Mouse (Mus musculus) kidney, postnatal 0 days (tissue): ENCODE measurements around the gene 4931422A03Rik. TPM values are rescaled to one million over a fixed set of nuclear protein-coding genes. Genes with fewer than 3 reads are reported as not detected.
A peak's percentile ranks its signal among the peaks of the same experiment; 100 is the strongest.

ENCODE experiments used
- ATAC-seq: fragments of 200-750 bp; cut with Nextera tagmentation; replicated peaks from 2 replicates; pipeline ENCODE4 v1.8.0; 2017; ENCODE audit warnings: low read depth, moderate number of reproducible peaks, moderate TSS enrichment, moderate library complexity; ENCODE audit not compliant: low FRiP score
- DNase-seq: peaks from one replicate; pipeline ENCODE4 v3.0.0-alpha.2; 2016; ENCODE audit warnings: low spot score
- H3K27ac ChIP-seq: fragments of 300-500 bp; sonication (generic); 2 replicates; pipeline ENCODE4 v1.5.1; 2014; ENCODE audit warnings: mild to moderate bottlenecking
- H3K27me3 ChIP-seq: fragments of 300-500 bp; sonication (generic); 2 replicates; pipeline ENCODE4 v1.6.1; 2014; ENCODE audit warnings: low read length, mixed read lengths; ENCODE audit not compliant: insufficient read depth
- H3K36me3 ChIP-seq: fragments of 300-500 bp; sonication (generic); 2 replicates; pipeline ENCODE4 v1.6.1; 2014; ENCODE audit warnings: low read length, mixed read lengths; ENCODE audit not compliant: insufficient read depth
- H3K4me1 ChIP-seq: fragments of 300-500 bp; sonication (generic); replicated peaks from 2 replicates; pipeline ENCODE4 v1.6.1; 2014; ENCODE audit warnings: antibody characterized with exemption, low read length, mixed read lengths; ENCODE audit not compliant: insufficient read depth
- H3K4me2 ChIP-seq: fragments of 300-500 bp; sonication (generic); 2 replicates; pipeline ENCODE4 v1.6.1; 2014; ENCODE audit warnings: mild to moderate bottlenecking, low read length, moderate library complexity, mixed read lengths
- H3K4me3 ChIP-seq: fragments of 300-500 bp; sonication (generic); replicated peaks from 2 replicates; pipeline ENCODE4 v1.5.1; 2014; ENCODE audit warnings: low read depth, low read length
- H3K9ac ChIP-seq: fragments of 300-500 bp; sonication (generic); 2 replicates; pipeline ENCODE4 v1.6.1; 2014; ENCODE audit warnings: low read depth, low read length
- H3K9me3 ChIP-seq: fragments of 300-500 bp; sonication (generic); replicated peaks from 2 replicates; pipeline ENCODE4 v1.6.1; 2016; ENCODE audit warnings: low read length, inconsistent platforms, mixed read lengths
- CTCF ChIP-seq: IDR thresholded peaks from 2 replicates; pipeline ENCODE4 v1.5.1; 2016; ENCODE audit warnings: antibody characterized with exemption, low read depth, mild to moderate bottlenecking, moderate library complexity
- WGBS: fragments of 180-500 bp; shearing (Covaris S2); extraction: QIAGEN DNeasy Blood & Tissue Kit; methylation state at CpG from one replicate; pipeline ENCODE4 v1.1.7; 2014; 5-methylcytosine and 5-hydroxymethylcytosine counted together
- polyA plus RNA-seq: library from polyadenylated mRNA; unstranded; fragments of >200 nt; fragmentation: Nextera tagmentation; extraction: Ambion mirVana; gene quantifications from 2 replicates; pipeline ENCODE4 v1.2.1, GENCODE M21; 2015

The 4931422A03Rik gene
- polyA plus RNA-seq, 1 experiment from 2014 or later: 1.3 TPM

GRCm38 (mm10) chr2:104042766-104043165, 14.6 kb upstream of the 4931422A03Rik start:
- no peak for ATAC-seq
- Histone ChIP-seq H3K27me3 (no peaks in the 10 kb centered on the region), H3K4me1 (no peaks in the 10 kb centered on the region), H3K36me3 (0 out of 2 replicates have a peak, but pooled peaks cover 12% of the 10 kb centered on the region), H3K27ac (no peak overlapping the region), H3K4me2 (no peak overlapping the region), H3K9ac (no peak overlapping the region), H3K4me3 (no peak overlapping the region), H3K9me3 (no peaks in the 10 kb centered on the region)
- no peak for DNase-seq
- WGBS: 96% methylated on average over 15 of the region's 15 CpGs
- TF ChIP-seq CTCF: no peak

- no peaks in the 10 kb centered on the region for H3K27me3 ChIP-seq
- H3K4me3 ChIP-seq: no peak overlapping the region
- no peak overlapping the region for H3K9ac ChIP-seq
- WGBS: 42% methylated on average over 5 of the region's 5 CpGs
- no peak overlapping the region for H3K4me2 ChIP-seq
- H3K4me1 ChIP-seq: no peaks in the 10 kb centered on the region
- H3K9me3 ChIP-seq: no peaks in the 10 kb centered on the region
- no peak overlapping the region for H3K27ac ChIP-seq
- no peak for TF ChIP-seq CTCF
- peak; percentile 71 for DNase-seq
- 0 out of 2 replicates have a peak, but pooled peaks have one; percentile 13 for ATAC-seq
- 0 out of 2 replicates have a peak, but pooled peaks cover 19% of the 10 kb centered on the region for H3K36me3 ChIP-seq
These were observed 13.5 kb upstream of the 4931422A03Rik start for GRCm38 (mm10) chr2:104041632-104042031.

GRCm38 (mm10) chr2:104038236-104038635, 10.1 kb upstream of the 4931422A03Rik start:
- no peak overlapping the region for H3K4me2 ChIP-seq
- WGBS: 68% methylated on average over 2 of the region's 2 CpGs
- no peaks in the 10 kb centered on the region for H3K27me3 ChIP-seq
- DNase-seq (no peak), ATAC-seq (no peak)
- TF ChIP-seq CTCF: no peak
- no peak overlapping the region for H3K9ac ChIP-seq
- no peak overlapping the region for H3K4me3 ChIP-seq
- no peaks in the 10 kb centered on the region for H3K4me1 ChIP-seq
- H3K27ac ChIP-seq: no peak overlapping the region
- 0 out of 2 replicates have a peak, but pooled peaks cover 17% of the 10 kb centered on the region for H3K36me3 ChIP-seq
- no peaks in the 10 kb centered on the region for H3K9me3 ChIP-seq

- Histone ChIP-seq H3K9ac (no peak overlapping the region), H3K36me3 (0 out of 2 replicates have a peak, but pooled peaks cover 23% of the 10 kb centered on the region)
- TF ChIP-seq CTCF: no peak
These were observed 8.2 kb upstream of the 4931422A03Rik start for GRCm38 (mm10) chr2:104036316-104036715.

GRCm38 (mm10) chr2:104035595-104035994, 7.4 kb upstream of the 4931422A03Rik start:
- no peak overlapping the region for H3K4me3 ChIP-seq
- ATAC-seq (no peak), DNase-seq (no peak)
- H3K4me1 ChIP-seq: no peaks in the 10 kb centered on the region
- H3K9me3 ChIP-seq: no peaks in the 10 kb centered on the region
- no peak overlapping the region for H3K27ac ChIP-seq
- WGBS: 93% methylated on average over 6 of the region's 6 CpGs
- H3K27me3 ChIP-seq: no peaks in the 10 kb centered on the region
- TF ChIP-seq CTCF: no peak
- H3K36me3 ChIP-seq: 0 out of 2 replicates have a peak, but pooled peaks cover 23% of the 10 kb centered on the region
- no peak overlapping the region for H3K9ac ChIP-seq
- no peak overlapping the region for H3K4me2 ChIP-seq

More at GRCm38 (mm10) chr2:104036316-104036715, 8.2 kb upstream of the 4931422A03Rik start:
- Histone ChIP-seq H3K4me1 (no peaks in the 10 kb centered on the region), H3K9me3 (no peaks in the 10 kb centered on the region), H3K4me3 (no peak overlapping the region), H3K27me3 (no peaks in the 10 kb centered on the region), H3K27ac (no peak overlapping the region), H3K4me2 (no peak overlapping the region)
- ATAC-seq (no peak), DNase-seq (no peak)
- WGBS: 59% methylated on average over 3 of the region's 3 CpGs

GRCm38 (mm10) chr2:104034832-104035472, 6.8 kb upstream of the 4931422A03Rik start:
- Histone ChIP-seq H3K36me3 (0 out of 2 replicates have a peak, but pooled peaks cover 16% of the 10 kb centered on the region), H3K9ac (no peak overlapping the region), H3K4me3 (no peak overlapping the region), H3K9me3 (no peaks in the 10 kb centered on the region), H3K27me3 (no peaks in the 10 kb centered on the region), H3K4me1 (peaks cover under 1% of the 10 kb centered on the region; the same call in 1 of the 2 replicates), H3K27ac (no peak overlapping the region), H3K4me2 (no peak overlapping the region)
- WGBS: 31% methylated on average over 3 of the region's 3 CpGs
- peak; percentile 98 for TF ChIP-seq CTCF
- ATAC-seq: peak; percentile 40; the same call in 1 of the 2 replicates
- peak; percentile 81 for DNase-seq
